Mouse (Mus musculus) MEL (cell line): ENCODE measurements around the gene Lrpprc.
A peak's percentile ranks its signal among the peaks of the same experiment; 100 is the strongest.

Experiments used
- BHLHE40 ChIP-seq: IDR thresholded peaks from 2 replicates; pipeline ENCODE4 v1.6.1; 2012; ENCODE audit warnings: low read depth, mild to moderate bottlenecking, inconsistent platforms, low read length, improper control_type of control experiment, borderline replicate concordance
- CHD1 ChIP-seq: IDR thresholded peaks from 2 replicates; pipeline ENCODE4 v1.6.1; 2012; ENCODE audit warnings: low read depth, mild to moderate bottlenecking, inconsistent platforms, low read length, improper control_type of control experiment
- CHD2 ChIP-seq: IDR thresholded peaks from 2 replicates; pipeline ENCODE4 v1.6.1; 2011; ENCODE audit warnings: low read length, improper control_type of control experiment
- CTCF ChIP-seq, 3 experiments: IDR thresholded peaks in 2 of 3; conservative IDR thresholded peaks in 1 of 3; 2 replicates each; pipeline ENCODE4 v1.5.1; 2011 to 2012; ENCODE audit warnings: low read length in 3 of 3, low read depth in 2 of 3, mild to moderate bottlenecking in 2 of 3, improper control_type of control experiment in 1 of 3, inconsistent platforms in 1 of 3, mixed read lengths in 1 of 3, moderate library complexity in 1 of 3; ENCODE audit not compliant: control insufficient read depth in 1 of 3, insufficient read depth in 1 of 3, poor library complexity in 1 of 3, severe bottlenecking in 1 of 3
- E2F4 ChIP-seq: IDR thresholded peaks from 2 replicates; pipeline ENCODE4 v1.6.1; 2011; ENCODE audit warnings: low read depth, low read length, improper control_type of control experiment, borderline replicate concordance
- ELF1 ChIP-seq: IDR thresholded peaks from 2 replicates; pipeline ENCODE4 v1.6.1; 2014; ENCODE audit warnings: low read depth, mild to moderate bottlenecking, inconsistent platforms, low read length, improper control_type of control experiment, moderate library complexity
- EP300 ChIP-seq, 2 experiments: IDR thresholded peaks; 2 replicates each; pipeline ENCODE4 v1.6.1; 2011; ENCODE audit warnings: improper control_type of control experiment in 2 of 2, low read length in 2 of 2, low read depth in 1 of 2, mild to moderate bottlenecking in 1 of 2
- ETS1 ChIP-seq: IDR thresholded peaks from 2 replicates; pipeline ENCODE4 v1.6.1; 2012; ENCODE audit warnings: low read depth, mild to moderate bottlenecking, inconsistent platforms, low read length, improper control_type of control experiment, moderate library complexity
- HCFC1 ChIP-seq: IDR thresholded peaks from 2 replicates; pipeline ENCODE4 v1.6.1; 2012; ENCODE audit warnings: low read depth, mild to moderate bottlenecking, inconsistent platforms, low read length, improper control_type of control experiment, moderate library complexity
- JUND ChIP-seq: IDR thresholded peaks from 2 replicates; pipeline ENCODE4 v1.6.1; 2011; ENCODE audit warnings: low read depth, mild to moderate bottlenecking, improper control_type of control experiment, low read length
- POLR2A ChIP-seq, 2 experiments: IDR thresholded peaks; 2 replicates each; pipeline ENCODE4 v1.6.1; 2011 to 2012; ENCODE audit warnings: low read length in 2 of 2, mild to moderate bottlenecking in 2 of 2, control low read depth in 1 of 2, improper control_type of control experiment in 1 of 2, low read depth in 1 of 2, moderate library complexity in 1 of 2; ENCODE audit not compliant: control insufficient read depth in 1 of 2, insufficient read depth in 1 of 2, poor library complexity in 1 of 2
- TAL1 ChIP-seq: IDR thresholded peaks from 2 replicates; pipeline ENCODE4 v1.6.1; 2012; ENCODE audit warnings: mild to moderate bottlenecking, inconsistent platforms, low read length, moderate library complexity, mixed read lengths
- UBTF ChIP-seq: IDR thresholded peaks from 2 replicates; pipeline ENCODE4 v1.6.1; 2012; ENCODE audit warnings: low read depth, mild to moderate bottlenecking, inconsistent platforms, low read length, improper control_type of control experiment, moderate library complexity, borderline replicate concordance; ENCODE audit not compliant: insufficient read depth
- ZNF384 ChIP-seq: IDR thresholded peaks from 2 replicates; pipeline ENCODE4 v1.6.1; 2012; ENCODE audit warnings: low read depth, mild to moderate bottlenecking, inconsistent platforms, low read length, improper control_type of control experiment

DNA sequence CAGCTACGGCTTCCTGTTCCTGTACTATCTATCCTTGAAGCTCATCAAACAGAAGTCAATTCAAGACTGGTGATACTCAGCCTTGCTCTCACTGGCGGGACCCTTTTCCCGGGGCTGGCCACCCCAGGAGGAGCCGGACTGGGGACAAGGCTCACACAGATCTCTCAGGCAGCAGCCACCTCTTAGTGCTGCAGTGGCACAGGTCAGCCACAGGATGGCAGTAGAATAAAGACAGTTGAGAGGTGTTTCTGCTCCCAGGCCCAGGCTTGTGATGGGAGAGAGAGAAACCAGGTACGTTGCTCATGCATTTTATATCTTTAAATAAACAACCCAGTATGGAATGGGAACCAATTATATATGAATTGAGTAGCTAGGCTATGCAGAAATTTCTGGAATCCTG lies 91.9 kb downstream of the Lrpprc start:
- TF ChIP-seq CTCF (IDR thresholded peaks at IDR 0.05 in 2 of 3, conservative IDR thresholded peaks at IDR 0.05 in 1 of 3; ENCODE audit: control insufficient read depth in 1 of 3, insufficient read depth in 1 of 3, low read depth in 2 of 3, low read length in 3 of 3, poor library complexity in 1 of 3, severe bottlenecking in 1 of 3), result peak; percentile 76 to 86 (median 84)
- no peak for TF ChIP-seq ZNF384
- TF ChIP-seq POLR2A (IDR thresholded peaks at IDR 0.05; ENCODE audit: control insufficient read depth in 1 of 2, insufficient read depth in 1 of 2, low read depth in 1 of 2, low read length in 2 of 2, poor library complexity in 1 of 2), result no peak
- no peak for TF ChIP-seq JUND
- TF ChIP-seq UBTF, result no peak
- TF ChIP-seq EP300 (IDR thresholded peaks at IDR 0.05; ENCODE audit: low read depth in 1 of 2, low read length in 2 of 2), result no peak
- TF ChIP-seq TAL1, result no peak
- TF ChIP-seq CHD2, result no peak
- TF ChIP-seq HCFC1, result no peak
- no peak for TF ChIP-seq ETS1
- TF ChIP-seq E2F4, result no peak
- TF ChIP-seq CHD1, result no peak
- TF ChIP-seq ELF1, result no peak
- TF ChIP-seq BHLHE40, result no peak
